Mouse (Mus musculus) cerebellum, adult 11-12 months (tissue): Measurements from ENCODE around the gene Pnpla3.

ENCODE experiments used
- DNase-seq: peaks from one replicate; pipeline ENCODE4 v3.0.0; 2022

The Pnpla3 gene

DNA sequence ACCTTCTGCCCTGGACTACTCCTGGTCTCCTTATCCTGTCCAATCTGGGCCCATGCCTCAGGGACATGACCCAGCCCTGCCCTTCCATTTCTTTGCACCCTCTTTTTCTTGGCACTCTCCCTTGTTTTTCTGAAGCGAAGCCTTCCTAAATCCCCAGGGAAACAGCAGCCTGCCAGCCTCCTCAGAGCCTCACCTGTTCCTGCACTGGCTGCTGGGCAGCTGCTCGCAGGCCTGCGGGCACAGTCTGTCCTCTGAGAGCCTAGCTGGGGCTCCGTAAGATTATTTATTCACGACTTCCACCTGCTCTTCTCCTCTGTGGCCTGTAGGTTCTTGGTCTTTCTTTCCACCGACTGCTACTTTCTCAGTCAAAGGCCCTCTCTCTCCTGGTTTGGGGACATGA is 14.4 kb downstream of the Pnpla3 start:
- no peak for DNase-seq

DNA sequence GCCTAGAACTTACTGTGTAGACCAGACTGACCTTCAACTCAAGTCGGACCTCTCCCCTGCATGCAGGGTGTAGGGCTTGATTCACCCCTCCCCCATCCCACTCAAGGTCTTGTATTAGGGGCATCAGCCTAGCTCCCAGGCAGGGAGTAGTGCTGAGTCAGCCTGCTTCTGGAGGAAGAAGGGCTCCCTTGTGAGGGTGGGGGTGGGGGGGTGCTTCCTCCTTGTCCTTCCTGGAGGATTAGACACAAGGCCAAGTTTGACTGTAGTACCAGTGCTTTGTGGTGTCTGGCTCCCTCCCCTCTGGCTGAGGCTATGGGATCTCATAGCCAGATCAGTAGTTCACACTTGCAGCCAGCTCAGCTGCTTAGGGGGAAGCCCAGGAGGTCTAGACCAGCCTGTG is 16.3 kb downstream of the Pnpla3 start:
- DNase-seq: no peak

- DNase-seq: no peak
Measured at GRCm38 (mm10) chr15:84186196-84186595, 18.6 kb downstream of the Pnpla3 start.

DNA sequence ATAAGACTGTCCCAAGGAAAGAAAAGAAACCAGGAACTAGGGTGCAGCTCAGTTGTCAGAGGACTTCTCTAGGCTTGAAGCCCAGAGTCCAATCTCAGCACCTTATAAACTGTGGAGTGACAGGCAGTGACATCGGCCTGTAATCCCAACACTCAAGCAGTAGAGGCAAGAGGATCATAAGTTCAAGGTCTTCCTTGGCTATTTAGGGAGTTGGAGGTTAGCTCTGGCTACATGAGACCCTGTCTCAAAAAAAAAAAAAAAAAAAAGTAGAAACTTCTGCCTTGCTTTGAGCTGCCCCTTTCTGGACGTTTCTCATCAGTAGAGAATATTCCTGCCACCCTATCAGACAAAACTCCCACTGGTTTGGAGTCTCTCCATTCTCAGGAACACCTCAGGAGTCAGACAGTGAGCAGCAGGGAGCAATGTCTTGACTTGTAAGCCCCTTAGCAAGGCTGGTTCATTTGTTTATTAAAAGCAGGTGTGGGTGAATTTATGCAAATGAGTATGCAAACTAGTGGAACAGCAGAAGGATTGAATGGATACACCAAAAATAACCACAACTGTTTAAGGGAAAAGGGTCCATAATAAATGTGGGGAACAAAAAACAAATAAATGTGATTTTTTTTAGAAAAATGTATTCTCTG is 21.4 kb downstream of the Pnpla3 start:
- no peak for DNase-seq

- no peak for DNase-seq
Measured at GRCm38 (mm10) chr15:84189881-84190280, 22.2 kb downstream of the Pnpla3 start.

DNA sequence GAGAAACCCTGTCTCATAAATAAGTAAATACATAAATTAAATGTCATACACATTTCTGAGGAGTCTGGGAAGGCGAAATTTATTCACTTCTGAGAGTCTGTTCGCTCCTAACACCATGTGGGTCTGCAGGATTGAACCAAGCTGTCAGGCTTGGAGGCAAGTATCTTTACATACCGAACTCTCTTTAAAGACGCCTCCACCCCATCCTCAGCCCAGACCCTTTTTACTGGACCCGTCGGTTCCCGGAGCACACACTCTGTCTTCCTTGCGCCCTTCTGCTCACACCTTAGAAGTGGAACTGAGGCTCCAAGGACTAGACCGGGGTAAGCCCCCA is 24.1 kb downstream of the Pnpla3 start:
- no peak for DNase-seq

DNA sequence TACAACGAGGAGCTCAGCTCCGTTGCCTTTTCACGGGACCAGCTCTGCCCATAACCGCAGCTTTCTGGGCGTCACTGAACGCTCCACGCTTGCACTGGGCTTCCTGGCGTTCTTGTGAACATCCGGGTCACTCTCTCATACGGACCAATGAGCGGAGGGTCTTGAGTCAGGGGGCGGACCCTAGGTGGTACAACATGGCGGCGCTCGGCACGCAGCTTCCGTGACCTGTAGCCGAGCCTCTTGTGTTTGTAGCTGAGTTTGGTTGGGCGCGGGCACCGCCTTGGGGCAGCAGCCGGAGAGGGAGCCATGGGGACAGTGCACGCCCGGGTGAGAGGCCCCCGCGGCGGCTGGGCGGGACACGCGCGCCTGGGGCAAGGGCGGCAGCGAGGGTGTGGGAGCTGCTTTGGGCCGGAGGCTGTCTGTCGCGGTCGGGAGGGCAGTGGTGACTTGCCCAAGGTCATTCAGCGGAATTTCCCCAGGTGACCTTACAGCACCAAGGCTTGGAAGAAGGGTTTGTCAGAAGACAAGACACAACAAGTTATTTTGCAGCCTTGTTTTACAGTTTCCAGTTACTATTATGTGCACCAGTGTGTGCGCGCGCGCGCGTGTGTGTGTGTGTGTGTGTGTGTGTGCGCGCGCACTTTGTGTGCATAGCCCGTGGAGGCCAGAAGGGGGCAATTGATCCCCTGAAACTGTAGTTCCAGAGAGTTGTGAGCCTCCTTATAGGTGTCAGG is 24.6 kb downstream of the Pnpla3 start, which contains the start of gene Samm50:
Gene Samm50, plus strand, starts transcription at position 184 of the 734 bp plus-strand sequence.
- DNase-seq: peak; percentile 92

DNA sequence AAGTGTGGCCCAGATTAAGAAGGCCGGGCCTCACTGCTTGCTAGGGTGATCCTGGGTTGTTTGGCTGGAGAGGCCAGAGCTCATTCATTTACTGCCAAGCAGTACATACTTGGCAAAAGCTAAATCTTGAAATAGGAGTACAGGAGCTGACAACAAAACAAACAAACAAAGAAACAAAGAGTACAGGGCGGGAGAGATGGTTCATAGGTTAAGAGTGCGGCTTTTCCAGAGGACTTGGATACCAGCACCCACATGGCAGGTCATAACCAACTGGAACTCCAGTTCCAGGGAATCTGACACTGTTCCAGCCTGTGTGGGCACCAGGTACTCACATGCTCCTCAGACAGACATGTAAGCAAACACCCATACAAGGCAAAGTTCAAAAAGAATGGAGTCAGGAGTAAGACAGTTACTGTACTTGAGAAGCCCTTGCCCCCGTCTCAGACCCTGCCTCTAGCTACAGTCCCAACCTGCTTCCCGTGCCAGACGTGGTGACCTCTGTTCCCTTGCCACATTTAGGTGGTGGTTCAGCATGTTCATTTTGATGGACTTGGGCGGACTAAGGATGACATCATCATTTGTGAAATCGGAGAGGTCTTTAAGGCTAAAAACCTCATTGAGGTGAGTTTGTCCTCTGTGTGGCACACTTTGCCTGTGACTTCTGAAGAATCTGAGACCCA is 29.0 kb downstream of the Pnpla3 start:
- DNase-seq: no peak

- no peak for DNase-seq
Measured at GRCm38 (mm10) chr15:84207327-84207726, 39.7 kb downstream of the Pnpla3 start.

DNA sequence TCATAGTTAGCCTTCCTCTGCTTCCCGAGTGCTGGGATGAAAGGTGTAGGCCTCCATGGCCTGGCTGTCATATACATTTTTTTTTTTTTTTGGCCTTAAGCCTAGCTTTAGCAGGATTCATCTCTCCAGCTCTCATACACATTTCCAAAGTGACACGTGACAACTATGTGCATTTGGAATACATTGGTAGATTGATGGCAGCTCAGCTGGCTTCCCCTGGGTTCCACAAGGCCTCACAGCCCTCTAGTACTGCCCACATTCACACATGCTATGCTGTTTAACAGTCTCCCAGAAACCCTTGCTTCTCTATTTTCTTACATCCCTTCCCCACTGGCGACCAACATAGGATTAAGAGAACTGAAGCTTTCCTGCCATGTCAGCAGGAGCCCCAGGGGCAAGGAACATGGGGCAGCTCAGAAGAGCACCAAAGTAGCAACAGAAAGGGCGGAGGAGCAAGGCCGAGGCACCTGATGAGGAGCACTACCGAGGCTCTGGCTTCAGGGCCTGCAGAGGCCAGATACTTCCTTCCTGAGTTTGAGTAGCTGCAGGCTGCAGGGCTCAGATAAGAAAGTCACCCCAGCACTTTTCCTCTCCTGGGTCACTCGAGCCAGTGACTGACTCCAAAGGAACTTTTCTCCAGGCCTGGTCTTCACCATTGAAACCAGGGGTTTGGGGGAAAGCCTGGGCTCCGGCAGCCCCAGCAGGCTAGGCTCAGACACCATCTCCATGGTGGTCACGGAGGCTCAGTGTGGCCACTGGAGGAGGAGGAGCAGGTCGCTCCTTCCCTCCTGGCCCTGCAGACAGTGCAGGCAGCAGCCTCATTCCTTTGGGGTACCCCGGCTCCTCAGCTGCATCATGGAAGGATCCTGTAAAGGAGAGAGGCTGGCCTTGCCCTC is 42.1 kb downstream of the Pnpla3 start:
- DNase-seq: no peak

DNA sequence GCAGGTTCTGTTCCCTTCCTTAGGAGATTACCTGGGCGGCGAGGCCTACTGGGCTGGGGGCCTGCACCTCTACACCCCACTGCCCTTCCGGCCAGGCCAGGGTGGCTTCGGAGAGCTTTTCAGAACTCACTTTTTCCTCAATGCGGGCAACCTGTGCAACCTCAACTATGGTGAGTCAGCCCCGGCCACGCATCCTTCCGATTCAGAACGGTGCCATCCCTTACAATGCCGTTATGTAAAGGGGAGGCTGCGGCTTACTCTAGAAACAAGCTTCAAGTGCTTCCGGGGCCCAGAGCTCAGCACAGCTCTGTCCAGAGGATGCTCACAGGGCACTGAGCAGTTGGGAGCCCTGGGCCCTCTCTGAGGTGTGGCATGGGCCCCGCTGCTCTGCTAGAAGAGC is 42.8 kb downstream of the Pnpla3 start:
- DNase-seq: no peak

DNA sequence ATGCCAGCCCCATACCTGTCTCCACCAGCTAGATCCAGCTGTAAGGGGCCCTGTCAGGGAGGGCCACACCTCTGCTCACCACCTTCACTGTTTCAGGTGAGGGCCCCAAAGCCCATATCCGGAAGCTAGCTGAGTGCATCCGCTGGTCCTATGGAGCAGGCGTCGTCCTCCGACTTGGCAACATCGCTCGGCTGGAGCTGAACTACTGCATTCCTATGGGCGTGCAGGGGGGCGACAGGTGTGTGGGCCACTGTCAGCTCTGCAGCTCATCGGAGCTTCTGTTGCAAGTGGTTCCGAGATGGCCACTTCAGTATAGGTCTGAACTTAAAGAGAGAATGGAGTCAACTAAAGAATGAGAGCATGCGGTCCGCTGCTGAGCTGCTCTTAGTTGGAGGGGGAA is 43.3 kb downstream of the Pnpla3 start:
- DNase-seq: no peak

- no peak for DNase-seq
Measured at GRCm38 (mm10) chr15:84211564-84211963, 43.9 kb downstream of the Pnpla3 start.

DNA sequence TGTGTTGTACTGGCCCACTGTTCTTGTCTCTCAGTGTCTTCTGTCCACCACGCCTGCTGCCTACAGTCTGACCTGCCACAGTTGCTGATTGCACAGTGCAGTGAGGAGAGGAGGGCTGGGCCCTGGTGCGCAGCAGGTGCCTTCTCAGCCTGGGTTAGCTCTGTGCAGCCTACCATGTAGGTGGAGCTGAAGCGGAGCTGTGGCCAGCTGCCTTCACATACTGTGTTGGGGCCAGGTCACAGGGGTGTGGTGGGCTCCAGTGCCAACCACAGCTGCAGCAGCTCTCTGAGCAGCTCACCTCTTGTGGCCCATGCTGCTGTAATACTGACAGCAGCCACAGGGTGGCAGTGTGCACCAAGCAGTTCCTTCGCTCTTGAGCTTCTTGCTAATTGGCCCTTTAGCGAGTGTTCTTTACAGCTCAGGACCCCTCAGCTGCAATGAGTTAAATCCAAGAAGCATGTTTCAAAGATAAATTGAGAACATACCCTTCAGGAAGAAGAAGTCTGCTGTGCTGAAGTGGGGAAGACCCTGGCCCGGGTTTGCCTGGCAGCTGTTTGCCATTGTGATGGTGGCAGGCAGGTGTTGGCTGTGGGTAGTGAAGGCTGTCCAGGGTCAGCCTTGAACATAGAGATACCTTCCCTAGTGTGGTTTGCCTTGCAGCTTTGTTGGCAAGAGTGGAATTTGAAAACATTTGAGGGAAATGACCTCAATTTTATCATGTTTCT is 44.6 kb downstream of the Pnpla3 start:
- DNase-seq: peak; percentile 73

DNA sequence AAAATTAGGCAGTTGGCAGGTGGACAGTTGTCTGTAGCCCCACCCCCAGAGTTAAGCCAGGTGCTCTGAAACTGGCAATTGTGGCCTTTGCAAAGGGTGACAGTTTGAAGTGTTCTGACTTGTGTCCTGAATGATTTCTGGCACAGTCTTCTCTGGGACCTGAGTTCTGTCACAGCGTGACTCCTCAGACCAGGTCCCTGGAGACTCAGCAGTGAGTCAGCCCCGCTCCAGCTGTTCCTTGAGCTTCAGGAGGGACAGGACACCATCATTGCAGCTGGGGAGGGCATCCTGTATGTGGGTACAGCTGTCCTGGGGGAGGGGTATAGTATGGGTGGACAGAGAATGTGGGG is 45.1 kb downstream of the Pnpla3 start:
- no peak for DNase-seq

DNA sequence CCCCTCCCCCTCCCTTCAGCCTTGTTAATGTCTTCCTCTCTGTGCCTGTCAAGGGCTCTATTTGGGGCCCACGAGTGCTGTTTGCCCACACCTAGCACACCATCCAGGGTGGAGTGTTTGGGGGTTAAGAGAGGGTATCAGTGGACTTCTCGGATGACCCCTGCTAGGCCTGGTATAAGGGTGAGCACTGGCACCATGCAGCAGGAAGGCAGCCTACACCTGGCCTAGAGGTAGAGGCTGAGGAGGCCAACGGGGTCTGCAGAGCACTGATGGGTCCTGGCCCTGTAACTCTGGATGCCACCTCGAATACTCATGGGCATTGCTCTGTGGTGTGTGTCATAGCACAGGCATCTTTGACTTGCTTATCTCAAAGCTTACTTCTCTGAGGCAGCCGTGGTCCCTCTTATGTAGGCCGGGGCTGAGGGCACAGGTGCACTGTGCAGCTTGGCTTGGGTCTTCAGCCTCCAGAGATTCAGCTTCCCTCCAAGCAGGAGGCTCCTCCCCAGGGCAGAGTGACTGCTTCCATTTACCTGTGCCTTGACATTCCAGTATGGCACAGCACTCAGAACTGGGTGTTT is 45.6 kb downstream of the Pnpla3 start:
- DNase-seq: no peak

GRCm38 (mm10) chr15:84214476-84214875 is 46.8 kb downstream of the Pnpla3 start:
- DNase-seq: no peak

- DNase-seq: no peak
Measured at GRCm38 (mm10) chr15:84215273-84215672, 47.6 kb downstream of the Pnpla3 start.

GRCm38 (mm10) chr15:84216026-84216425 is 48.4 kb downstream of the Pnpla3 start:
- no peak for DNase-seq

DNA sequence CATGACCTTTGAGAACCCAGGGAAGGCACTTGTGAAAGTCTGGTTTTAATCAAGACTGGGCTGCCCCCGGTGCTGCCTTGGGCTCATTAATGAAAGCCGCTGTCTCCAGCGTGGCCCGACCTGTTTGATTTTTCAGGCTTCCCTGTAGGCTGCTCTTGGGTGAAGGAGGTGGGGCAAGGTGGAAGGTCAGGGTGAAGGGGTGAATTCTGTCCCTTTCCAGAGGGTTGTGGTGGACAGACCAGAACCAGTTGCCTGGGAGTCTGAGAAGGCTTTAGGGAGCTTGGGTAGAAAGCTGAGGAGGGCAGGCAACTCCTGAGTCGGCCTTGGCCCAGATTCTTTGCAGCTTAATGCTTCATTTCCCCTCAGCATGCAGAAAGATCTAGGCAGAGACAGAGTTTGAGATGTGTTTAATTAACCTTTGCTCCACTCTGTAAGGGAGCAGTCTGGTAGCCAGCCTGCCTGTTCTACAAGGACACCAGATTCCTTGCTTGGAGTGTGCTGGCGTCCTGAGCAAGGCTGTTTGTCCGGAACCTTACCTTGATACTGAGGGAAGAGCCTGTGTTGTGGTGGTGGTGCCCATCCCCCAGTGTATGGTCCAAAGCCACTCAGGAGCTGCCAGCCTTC is 48.9 kb downstream of the Pnpla3 start:
- no peak for DNase-seq

GRCm38 (mm10) chr15:84217969-84218782 is 50.5 kb downstream of the Pnpla3 start:
- no peak for DNase-seq
